Mouse (Mus musculus) G1E (cell line): ENCODE measurements around the gene Rab3c. TPM values are rescaled to one million over a fixed set of nuclear protein-coding genes. Genes with fewer than 3 reads are reported as not detected.

Source experiments
- ATAC-seq: 2 replicates; pipeline ENCODE4 v1.8.0; 2016; ENCODE audit warnings: mild to moderate bottlenecking; ENCODE audit not compliant: insufficient number of reproducible peaks, poor library complexity, low FRiP score, severe bottlenecking; ENCODE audit errors: extremely low read depth
- DNase-seq: peaks from one replicate; pipeline ENCODE4 v3.0.0; 2012; ENCODE audit warnings: low spot score
- H3K27me3 ChIP-seq: 2 replicates; pipeline ENCODE4 v1.6.1; 2012; ENCODE audit warnings: mild to moderate bottlenecking, low read length, inconsistent platforms; ENCODE audit not compliant: insufficient read depth
- H3K36me3 ChIP-seq: replicated peaks from 2 replicates; pipeline ENCODE3; 2012; ENCODE audit warnings: mild to moderate bottlenecking, inconsistent platforms
- H3K4me1 ChIP-seq: 2 replicates; pipeline ENCODE4 v1.6.1; 2012; ENCODE audit warnings: low read depth, low read length, inconsistent platforms, mixed read lengths; ENCODE audit not compliant: insufficient read depth
- H3K4me3 ChIP-seq: 2 replicates; pipeline ENCODE4 v1.5.1; 2012; ENCODE audit warnings: low read depth, mild to moderate bottlenecking, inconsistent platforms, low read length, moderate library complexity, mixed read lengths
- H3K9me3 ChIP-seq: replicated peaks from 2 replicates; pipeline ENCODE4 v1.6.1; 2012; ENCODE audit warnings: inconsistent platforms
- CTCF ChIP-seq: IDR thresholded peaks from 2 replicates; pipeline ENCODE4 v1.5.1; 2012; ENCODE audit warnings: low read depth, low read length, inconsistent platforms, mixed read lengths
- GATA1 ChIP-seq: IDR thresholded peaks from 2 replicates; pipeline ENCODE4 v1.6.1; 2012; ENCODE audit warnings: borderline replicate concordance, low read length, inconsistent platforms, mixed read lengths
- GATA2 ChIP-seq: IDR thresholded peaks from 2 replicates; pipeline ENCODE4 v1.6.1; 2012; ENCODE audit warnings: low read depth, low read length, inconsistent platforms, borderline replicate concordance
- POLR2AphosphoS5 ChIP-seq: IDR thresholded peaks from 2 replicates; pipeline ENCODE4 v1.6.1; 2012; ENCODE audit warnings: low read depth, low read length, inconsistent platforms; ENCODE audit not compliant: insufficient replicate concordance
- TAL1 ChIP-seq: conservative IDR thresholded peaks from 2 replicates; pipeline ENCODE4 v1.6.1; 2012; ENCODE audit warnings: low read depth, low read length, inconsistent platforms, mixed read lengths
- polyA plus RNA-seq: library from polyadenylated mRNA; stranded (reverse); fragments of >175 nt; gene quantifications from 2 replicates; pipeline ENCODE4 v1.2.3, GENCODE M21; 2012
- total RNA-seq, 2 experiments: library from RNA; stranded (forward) in 1 of 2; stranded (reverse) in 1 of 2; fragments of 200-1000 nt in 1 of 2; fragments of >200 nt in 1 of 2; fragmentation: Nextera tagmentation in 1 of 2; gene quantifications; 2 replicates each; pipeline ENCODE4 v1.2.3; 2014 to 2017

The Rab3c gene
- total and polyA plus RNA-seq, 3 experiments: 0.27 TPM; not detected in 2

GRCm38 (mm10) chr13:110114870-110115645 lies 165.7 kb downstream of the Rab3c start:
- Histone ChIP-seq H3K27me3 (no peaks in the 10 kb centered on the region), H3K36me3 (no peaks in the 10 kb centered on the region), H3K9me3 (no peaks in the 10 kb centered on the region), H3K4me3 (no peak overlapping the region), H3K4me1 (no peaks in the 10 kb centered on the region)
- TF ChIP-seq CTCF (no peak), GATA2 (no peak), POLR2AphosphoS5 (no peak), GATA1 (no peak), TAL1 (no peak)
- no peak for DNase-seq
- no peak for ATAC-seq

- Histone ChIP-seq H3K9me3 (no peaks in the 10 kb centered on the region), H3K4me3 (no peak overlapping the region), H3K27me3 (no peaks in the 10 kb centered on the region), H3K4me1 (no peaks in the 10 kb centered on the region), H3K36me3 (no peaks in the 10 kb centered on the region)
- TF ChIP-seq GATA1 (no peak), GATA2 (no peak), TAL1 (no peak), CTCF (no peak), POLR2AphosphoS5 (no peak)
- ATAC-seq (no peak), DNase-seq (no peak)
Measured at GRCm38 (mm10) chr13:110113711-110114110, 167.1 kb downstream of the Rab3c start.

DNA sequence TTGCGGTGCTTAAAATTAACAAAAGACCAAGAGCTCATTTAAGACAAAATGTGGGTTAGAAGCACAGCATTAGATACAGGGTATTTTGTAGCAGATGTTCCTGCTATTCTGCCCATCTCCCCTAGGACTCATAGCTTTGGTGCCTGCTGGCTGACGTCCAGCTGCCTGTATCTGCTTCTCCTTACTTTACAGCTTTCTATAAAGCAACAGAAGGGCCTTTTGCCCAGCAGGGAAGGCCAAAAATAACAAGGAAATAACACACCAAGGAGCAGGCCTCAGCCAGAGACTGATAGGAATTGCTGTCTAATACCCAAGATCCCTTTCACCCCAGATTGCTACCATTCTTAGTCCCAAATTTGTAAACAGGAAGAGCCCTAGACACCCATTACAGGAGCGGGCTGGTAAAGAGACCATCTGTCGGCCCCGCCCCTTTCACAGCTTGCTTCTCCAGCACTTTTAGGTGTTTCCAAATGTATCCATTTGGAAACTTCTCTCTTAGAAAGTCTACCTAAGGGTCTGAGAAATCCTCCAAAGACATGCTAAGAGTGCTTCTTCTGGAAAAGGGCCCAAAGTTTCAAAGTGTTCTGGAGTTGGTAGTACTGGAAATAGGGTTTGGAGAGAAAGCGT lies 183.3 kb downstream of the Rab3c start:
- no peaks in the 10 kb centered on the region for H3K9me3 ChIP-seq
- no peaks in the 10 kb centered on the region; the same call in 1 of the 2 replicates for H3K27me3 ChIP-seq
- no peaks in the 10 kb centered on the region for H3K36me3 ChIP-seq
- no peak for TF ChIP-seq CTCF
- no peak for TF ChIP-seq TAL1
- TF ChIP-seq GATA1: no peak
- no peak for TF ChIP-seq GATA2
- no peak for TF ChIP-seq POLR2AphosphoS5
- ATAC-seq: no peak
- DNase-seq: no peak
- H3K4me3 ChIP-seq: no peak overlapping the region
- no peaks in the 10 kb centered on the region for H3K4me1 ChIP-seq

DNA sequence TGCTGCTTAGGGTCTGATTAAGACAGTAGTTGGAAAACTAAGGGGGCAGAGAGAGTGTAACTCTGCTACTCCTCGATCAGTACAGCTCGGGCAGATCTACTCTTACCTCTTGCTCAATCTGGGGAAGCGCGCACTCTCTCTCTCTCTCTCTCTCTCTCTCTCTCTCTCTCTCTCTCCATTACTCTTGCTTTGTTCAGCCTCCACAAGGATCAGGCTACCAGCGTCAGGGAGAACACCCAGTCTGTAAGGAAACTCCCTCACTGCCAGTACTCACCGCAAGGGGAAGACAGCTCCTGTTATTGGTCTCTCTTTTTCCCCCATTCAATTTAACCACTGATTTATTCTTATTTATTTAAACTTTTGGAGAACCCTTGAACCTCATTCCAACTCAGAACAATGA lies 185.8 kb downstream of the Rab3c start:
- TF ChIP-seq GATA2 (no peak), TAL1 (no peak), POLR2AphosphoS5 (no peak), CTCF (no peak), GATA1 (no peak)
- H3K36me3 ChIP-seq: no peaks in the 10 kb centered on the region
- H3K9me3 ChIP-seq: no peaks in the 10 kb centered on the region
- ATAC-seq (no peak), DNase-seq (no peak)
- H3K27me3 ChIP-seq: no peaks in the 10 kb centered on the region; the same call in 1 of the 2 replicates
- no peaks in the 10 kb centered on the region for H3K4me1 ChIP-seq
- no peak overlapping the region for H3K4me3 ChIP-seq

DNA sequence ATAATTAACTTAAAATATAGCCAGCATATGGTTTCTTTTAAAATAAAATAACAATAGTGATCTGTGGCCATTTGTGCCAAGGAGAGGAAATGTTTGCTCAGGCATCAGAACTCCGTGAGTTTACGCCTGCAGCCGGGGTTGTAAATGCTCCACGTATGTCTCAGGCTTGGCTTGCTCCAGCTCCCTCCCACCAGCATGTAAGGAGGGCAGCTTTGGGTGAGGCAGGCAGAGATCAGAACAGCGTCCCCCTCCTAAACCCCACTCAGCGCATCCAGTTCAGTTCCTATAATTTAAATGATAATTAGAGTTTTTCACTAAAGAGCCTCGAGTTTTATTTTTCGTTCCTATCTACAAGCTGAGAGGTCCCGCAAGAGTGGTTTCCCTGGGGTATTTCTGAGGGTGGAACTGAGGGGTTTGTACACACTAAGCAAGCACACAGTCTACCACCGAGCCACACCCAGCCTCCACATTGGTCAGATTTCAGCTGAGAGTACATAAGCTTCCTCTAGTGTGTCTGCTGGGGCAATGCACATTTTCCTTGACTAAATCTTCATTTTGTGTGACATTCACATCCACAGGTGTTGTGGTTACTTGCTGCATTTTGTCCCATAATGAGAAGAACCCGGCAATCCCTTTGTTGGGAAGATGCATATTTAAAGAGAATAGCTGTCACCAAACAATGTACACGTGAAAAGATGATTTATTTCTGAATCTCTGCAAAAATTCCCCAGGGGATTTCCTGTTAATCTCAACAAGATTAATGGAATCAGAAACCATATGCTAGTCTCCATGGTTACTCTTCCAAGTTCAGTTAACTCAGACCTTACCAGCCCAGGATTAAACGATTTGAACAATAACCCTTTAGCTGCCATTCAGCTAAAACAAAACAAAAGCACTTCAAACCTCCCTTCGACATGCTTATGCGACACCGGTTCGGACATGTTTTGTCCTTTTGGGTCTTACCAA lies 186.8 kb downstream of the Rab3c start:
- Histone ChIP-seq H3K4me3 (no peak overlapping the region), H3K9me3 (no peaks in the 10 kb centered on the region), H3K36me3 (no peaks in the 10 kb centered on the region), H3K27me3 (no peaks in the 10 kb centered on the region; the same call in 1 of the 2 replicates), H3K4me1 (no peaks in the 10 kb centered on the region)
- TF ChIP-seq TAL1: no peak
- no peak for TF ChIP-seq CTCF
- TF ChIP-seq POLR2AphosphoS5: no peak
- no peak for TF ChIP-seq GATA1
- no peak for TF ChIP-seq GATA2
- DNase-seq (no peak), ATAC-seq (no peak)
